Mouse (Mus musculus): ENCODE data around the gene Pdap1.

- TF ChIP-seq CTCF (IDR thresholded peaks at IDR 0.05; ENCODE audit: control insufficient read depth, insufficient read depth, low read length) (no peak), POLR2A (IDR thresholded peaks at IDR 0.05; ENCODE audit: borderline replicate concordance, control insufficient read depth, low read depth, low read length) (no peak)
Measured at GRCm38 (mm10) chr5:145118005-145118404, 22.0 kb downstream of the Pdap1 start.
